Mouse (Mus musculus): ENCODE measurements around the gene Gtf2h2. TPM values are rescaled to one million over a fixed set of nuclear protein-coding genes. Genes with fewer than 3 reads are reported as not detected.

The Gtf2h2 gene
- polyA plus RNA-seq, 1 experiment from 2014 or later = 38.9 TPM

DNA sequence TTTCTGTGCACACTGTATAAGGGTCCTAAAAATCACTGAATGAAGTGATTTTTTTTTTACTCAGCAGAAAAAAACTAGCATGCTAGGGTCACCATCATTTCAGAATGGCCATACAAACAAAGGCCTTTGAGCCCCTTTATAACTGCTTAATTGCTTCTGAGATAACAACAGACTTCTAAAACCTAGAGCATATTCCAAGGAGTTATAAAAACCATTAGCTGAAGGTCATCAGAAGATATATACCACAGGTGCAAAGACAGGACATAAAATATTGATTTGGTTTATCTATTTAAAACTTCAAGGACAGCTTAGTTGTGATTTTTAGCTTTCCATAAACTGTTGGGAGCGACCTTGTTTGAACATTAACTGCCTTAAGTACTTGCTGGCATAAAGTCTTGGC is 78.0 kb downstream of the Gtf2h2 start:
- ATAC-seq = no peak

More for the DNA sequence above, 78.0 kb downstream of the Gtf2h2 start:
- CTCF ChIA-PET = no interaction called here
- in situ Hi-C loops (cut with MboI; ENCODE audit: low pct_unique_long_range_greater_than_20kb) = no loop called here
- no peak for TF ChIP-seq CTCF (IDR thresholded peaks at IDR 0.05)
- POLR2A ChIA-PET = no interaction called here
- DNase-seq (ENCODE audit: low read depth, low spot score) = no peak
- no peaks in the 10 kb centered on the region for H3K27me3 ChIP-seq

Other genes with a start within 250 kb of the Gtf2h2 start
- gene Naip5, start 246.3 kb downstream of the Gtf2h2 start, polyA plus RNA-seq (2021) = 0.35 TPM
- 0.21 TPM for gene Naip6, start 174.9 kb downstream of the Gtf2h2 start, polyA plus RNA-seq (2021)
- 0.04 TPM for gene Naip1, start 39.7 kb downstream of the Gtf2h2 start, polyA plus RNA-seq (2021)
- gene Ocln, start 60.1 kb upstream of the Gtf2h2 start, polyA plus RNA-seq (2021) = 12.1 TPM
- 0.14 TPM for gene Marveld2, start 124.4 kb upstream of the Gtf2h2 start, polyA plus RNA-seq (2021)
- gene Ak6, start 158.4 kb upstream of the Gtf2h2 start, polyA plus RNA-seq (2021) = 137 TPM
- 24.3 TPM for gene Rad17, start 158.5 kb upstream of the Gtf2h2 start, polyA plus RNA-seq (2021)
- gene Taf9, start 159.0 kb upstream of the Gtf2h2 start, polyA plus RNA-seq (2021) = 11.1 TPM
- gene Ccdc125, start 177.1 kb upstream of the Gtf2h2 start, polyA plus RNA-seq (2021) = 5.6 TPM
- 56.5 TPM for gene Cdk7, start 238.4 kb upstream of the Gtf2h2 start, polyA plus RNA-seq (2021)